Mouse (Mus musculus) large intestine, adult 2 months (tissue): ENCODE results near the gene Asic1. TPM values are rescaled to one million over a fixed set of nuclear protein-coding genes. Genes with fewer than 3 reads are reported as not detected.

ENCODE experiments used
- DNase-seq: peaks from one replicate; pipeline ENCODE4 v3.0.0-alpha.2; 2012; ENCODE audit warnings: low read depth, low spot score
- WGBS: fragments of 180-500 bp; shearing (Covaris S2); methylation state at CpG from one replicate; pipeline ENCODE4 v1.1.7; 2018; 5-methylcytosine and 5-hydroxymethylcytosine counted together
- polyA plus RNA-seq: library from polyadenylated mRNA; depleted of rRNA; stranded (reverse); fragments of >200 nt; gene quantifications from 2 replicates; pipeline ENCODE4 v1.2.3, GENCODE M21; 2012

Gene Asic1
- polyA plus RNA-seq, 1 experiment = 0.61 TPM

DNA sequence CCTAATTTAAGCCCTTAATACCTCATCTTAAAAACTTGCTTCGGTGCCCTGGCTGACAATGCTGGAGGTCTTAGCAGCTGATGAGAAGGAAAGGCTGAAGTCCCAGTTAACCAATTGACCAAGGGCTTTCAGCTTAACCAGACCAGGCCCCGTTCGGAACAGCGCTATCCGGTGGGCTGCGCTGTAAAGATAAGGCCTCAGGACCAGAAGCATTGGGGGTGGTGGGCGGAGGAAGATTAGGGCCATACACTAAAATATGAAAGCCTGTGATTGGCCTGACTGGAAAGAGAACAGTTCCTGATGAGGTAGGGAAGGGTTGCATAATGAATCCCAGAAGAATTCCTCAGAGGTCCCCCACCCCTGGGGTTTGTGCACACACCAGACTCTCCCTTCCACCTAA is 7.8 kb upstream of the Asic1 start:
- DNase-seq = no peak
- 81% methylated on average over 7 of the region's 7 CpGs for WGBS

DNA sequence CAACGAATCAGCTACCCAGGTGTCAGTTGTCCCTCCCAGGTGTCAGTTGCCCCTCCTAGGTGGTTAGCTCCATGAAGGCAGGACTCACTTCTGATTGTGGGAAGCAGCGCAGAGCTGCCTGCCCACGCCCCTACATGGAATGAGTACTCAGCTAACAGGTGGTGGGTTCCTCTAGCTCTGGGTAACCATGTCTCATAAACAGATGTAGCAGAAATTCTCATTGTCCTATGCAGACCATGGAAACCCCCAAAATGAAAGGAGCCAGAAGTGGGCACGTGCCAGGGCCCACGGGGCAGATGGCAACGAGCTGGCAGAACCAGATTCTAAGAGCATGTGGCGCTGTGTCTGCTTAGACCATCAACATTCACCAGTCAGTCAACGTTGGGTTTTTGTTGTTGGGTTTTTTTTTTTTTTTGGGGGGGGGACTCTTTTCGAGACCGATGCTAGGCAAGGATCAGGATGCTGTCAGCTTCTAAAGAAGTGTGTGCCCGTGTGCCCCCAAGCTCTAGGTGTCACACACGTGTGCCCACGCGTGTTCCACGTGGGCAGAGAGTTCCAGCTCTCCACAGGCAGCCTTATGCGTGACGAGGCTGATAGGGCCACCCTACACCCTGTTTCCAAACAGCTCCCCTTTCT is 6.1 kb upstream of the Asic1 start:
- no peak for DNase-seq
- WGBS = 3% methylated on average over 17 of the region's 17 CpGs

GRCm38 (mm10) chr15:99664600-99665451 is 5.3 kb upstream of the Asic1 start:
- no peak for DNase-seq
- under 1% methylated on average over 52 of the region's 52 CpGs for WGBS

DNA sequence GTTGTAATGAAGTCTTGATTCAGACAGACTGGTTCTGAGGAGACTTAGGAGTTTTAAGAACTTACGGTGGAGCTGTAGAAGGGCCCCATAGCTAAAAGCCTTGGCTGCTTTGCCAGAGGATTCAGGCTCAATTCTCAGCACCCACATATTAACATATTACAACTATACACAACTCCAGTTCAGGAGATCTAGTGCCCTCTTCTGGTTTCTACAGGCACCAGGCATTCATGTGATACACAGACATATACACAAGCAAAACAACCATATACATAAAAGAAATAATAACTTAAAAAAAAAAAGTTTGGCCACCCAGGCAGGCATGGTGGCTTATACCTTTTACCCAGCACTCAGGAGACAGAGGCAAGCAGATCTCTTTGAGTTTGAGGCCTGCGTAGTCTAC is 2.6 kb upstream of the Asic1 start:
- DNase-seq = no peak
- WGBS = 100% methylated on average over 2 of the region's 2 CpGs

DNA sequence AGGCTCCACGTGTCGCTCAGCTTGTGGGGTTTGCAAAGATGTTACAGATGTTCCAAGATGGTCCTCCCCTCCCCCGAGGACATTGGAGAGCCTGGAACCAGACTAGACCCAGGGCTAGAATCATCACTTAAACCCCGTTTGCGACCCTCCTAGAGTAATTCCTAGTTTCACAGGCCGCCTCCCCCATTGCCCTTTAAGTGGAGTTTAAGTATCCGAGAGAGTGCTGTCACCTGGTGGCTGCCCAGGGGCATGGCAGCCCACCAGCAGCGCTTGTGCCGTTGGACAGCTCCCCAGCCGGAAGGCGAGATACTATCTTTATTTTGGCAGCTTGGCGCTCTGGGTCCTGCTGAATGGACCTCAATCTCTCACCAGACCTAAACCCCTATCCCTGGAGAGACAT is 1.3 kb upstream of the Asic1 start:
- DNase-seq = no peak
- 4% methylated on average over 12 of the region's 12 CpGs for WGBS

DNA sequence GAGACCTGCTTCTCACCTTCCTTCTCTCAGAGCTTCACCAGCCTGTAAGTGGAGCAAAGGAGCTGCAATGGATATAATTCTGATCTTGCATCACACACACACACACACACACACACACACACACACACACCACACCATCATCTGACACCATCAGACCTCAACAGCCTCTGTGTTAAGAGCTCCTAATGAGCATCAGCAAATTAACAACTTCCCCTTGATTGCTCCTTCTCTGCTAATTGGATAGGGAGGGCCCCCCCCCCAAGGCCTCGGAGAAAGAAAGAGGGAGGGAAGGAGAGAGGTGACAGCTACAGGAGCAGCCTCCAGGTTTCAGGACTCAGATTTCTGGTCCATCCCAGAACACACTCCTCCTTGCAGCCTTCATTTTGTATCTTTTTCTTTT is 776 bp upstream of the Asic1 start:
- DNase-seq = no peak
- 0% methylated on average over 1 of the region's 1 CpGs for WGBS

DNA sequence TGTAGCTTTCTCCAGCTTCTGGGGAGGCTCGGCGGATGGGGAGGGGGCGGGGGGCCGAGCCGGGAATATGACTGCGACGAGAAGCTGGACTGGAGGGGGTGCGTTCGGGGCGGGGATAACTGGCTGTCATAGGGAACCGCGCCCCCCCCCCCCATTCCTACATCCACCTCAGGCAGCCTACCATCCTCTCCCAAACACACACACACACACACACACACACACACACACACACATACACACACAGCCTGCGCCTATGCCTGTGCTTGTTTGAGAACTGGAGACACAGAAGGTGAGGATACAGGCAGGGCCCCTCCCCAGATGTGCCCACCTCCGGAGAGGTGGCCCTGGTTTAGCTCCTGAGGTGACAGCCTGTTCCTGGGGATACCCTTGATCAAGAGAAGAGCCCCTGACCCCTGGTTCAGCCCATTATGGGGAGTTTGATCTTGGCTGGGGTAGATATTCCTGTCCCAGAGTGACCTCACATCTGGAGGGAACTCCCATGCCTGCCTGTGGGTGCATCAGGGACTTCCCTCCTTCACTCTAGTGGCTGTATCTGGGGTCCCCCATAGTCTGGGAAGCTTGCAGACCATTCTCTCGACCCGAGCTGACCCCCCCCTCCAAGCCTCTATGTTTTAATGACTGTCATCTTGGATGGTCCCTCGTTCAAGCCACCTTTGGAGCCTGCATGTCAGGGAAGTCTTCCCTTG is 949 bp downstream of the Asic1 start:
- 10% methylated on average over 12 of the region's 17 CpGs for WGBS
- no peak for DNase-seq

GRCm38 (mm10) chr15:99671783-99672182 is 1.6 kb downstream of the Asic1 start:
- DNase-seq = no peak
- 56% methylated on average over 14 of the region's 14 CpGs for whole genome bisulfite sequencing

GRCm38 (mm10) chr15:99674866-99675265 is 4.7 kb downstream of the Asic1 start:
- 77% methylated on average over 3 of the region's 3 CpGs for WGBS
- no peak for DNase-seq

DNA sequence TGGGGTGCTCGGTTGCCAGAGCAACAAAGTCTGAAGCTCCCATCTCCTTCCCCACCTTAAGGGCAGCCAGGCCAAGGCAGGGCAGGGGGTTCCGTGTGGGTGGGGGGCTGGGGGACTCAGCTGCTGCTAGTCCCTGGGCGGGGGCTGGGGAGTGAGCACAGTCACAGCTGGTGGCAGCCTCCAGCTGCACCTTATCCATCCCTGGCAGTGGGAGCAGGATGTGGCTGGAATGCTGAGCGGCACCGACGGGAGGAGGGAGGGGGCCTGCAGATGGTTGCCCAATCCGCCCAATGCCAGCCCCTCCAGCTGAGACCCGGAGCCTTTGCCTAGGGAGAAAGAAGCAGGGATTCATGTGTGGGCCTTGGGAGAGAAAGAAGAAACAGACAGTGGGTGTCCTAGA is 6.9 kb downstream of the Asic1 start:
- DNase-seq = no peak
- 70% methylated on average over 8 of the region's 8 CpGs for WGBS

DNA sequence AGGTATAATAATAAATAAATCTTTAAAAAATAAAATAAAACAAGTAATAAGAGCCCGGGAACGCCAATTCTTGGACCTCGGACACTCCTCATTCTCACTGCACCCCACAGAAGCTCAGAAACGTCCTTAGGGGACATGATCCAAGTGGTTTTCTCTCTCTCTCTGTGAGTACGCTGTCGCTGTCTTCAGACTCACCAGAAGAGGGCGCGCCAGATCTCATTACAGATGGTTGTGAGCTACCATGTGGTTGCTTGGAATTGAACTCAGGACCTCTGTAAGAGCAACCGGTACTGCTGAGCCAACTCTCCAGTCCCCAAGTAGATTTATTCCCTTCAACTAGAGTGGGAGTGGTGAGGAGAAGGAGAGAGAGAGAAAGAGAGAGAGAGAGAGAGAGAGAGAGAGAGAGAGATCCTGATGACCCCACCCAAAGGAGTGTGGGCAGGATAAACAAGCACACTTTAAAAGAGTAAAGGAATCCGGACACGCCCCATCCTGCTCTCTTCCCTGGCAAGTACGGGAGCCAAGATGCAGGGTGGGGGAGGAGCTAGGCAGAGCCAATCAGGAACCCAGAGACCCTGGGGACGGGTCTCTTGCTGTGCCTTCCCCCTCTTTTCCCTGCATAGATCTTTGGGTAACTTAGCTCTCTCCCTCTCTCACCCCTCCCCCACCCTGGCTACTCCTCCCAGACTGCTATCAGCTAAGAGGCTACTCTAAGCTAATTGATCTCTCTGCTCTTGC is 8.1 kb downstream of the Asic1 start:
- 14% methylated on average over 13 of the region's 13 CpGs for WGBS
- no peak for DNase-seq

GRCm38 (mm10) chr15:99679008-99679407 is 8.8 kb downstream of the Asic1 start:
- whole genome bisulfite sequencing = 61% methylated on average over 7 of the region's 7 CpGs

DNA sequence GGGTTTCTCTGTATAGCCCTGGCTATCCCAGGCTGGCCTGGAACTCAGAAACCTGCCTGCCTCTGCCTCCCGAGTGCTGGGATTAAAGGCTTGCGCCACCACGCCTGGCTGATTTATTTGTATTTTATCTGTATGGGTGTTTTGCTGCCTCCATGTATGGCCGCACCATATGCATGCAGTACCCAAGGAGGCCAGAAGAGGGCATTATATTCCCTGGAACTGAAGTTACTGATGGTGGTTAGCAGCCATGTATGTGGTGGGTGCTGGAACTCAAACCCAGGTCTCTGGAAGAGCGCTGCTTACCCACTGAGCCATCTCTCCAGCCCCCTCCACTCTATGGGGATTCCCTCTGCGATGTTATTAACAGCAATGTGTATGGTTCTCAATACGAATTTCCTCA is 12.7 kb downstream of the Asic1 start:
- WGBS = 87% methylated on average over 7 of the region's 7 CpGs
- DNase-seq = no peak

More at GRCm38 (mm10) chr15:99679008-99679407, 8.8 kb downstream of the Asic1 start:
- DNase-seq = no peak

DNA sequence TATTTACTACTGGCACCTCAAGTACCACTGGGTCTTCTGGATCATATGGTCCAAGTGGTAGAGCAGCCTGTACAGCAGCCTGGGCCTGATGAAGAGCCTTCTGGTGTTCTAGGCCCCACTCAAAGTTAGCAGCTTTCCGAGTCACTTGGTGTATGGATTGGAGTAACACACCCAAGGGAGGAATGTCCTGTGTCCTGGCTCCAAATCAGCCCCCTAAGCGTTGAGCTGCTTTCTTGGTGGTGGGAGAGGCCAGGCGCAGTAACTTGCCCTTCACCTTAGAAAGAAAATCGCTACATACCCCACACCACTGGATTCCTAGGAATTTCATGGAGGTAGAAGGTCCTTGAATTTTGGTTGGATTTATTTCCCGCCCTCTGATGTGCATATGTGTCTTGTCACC is 14.0 kb downstream of the Asic1 start:
- DNase-seq = no peak
- 90% methylated on average over 5 of the region's 5 CpGs for WGBS

DNA sequence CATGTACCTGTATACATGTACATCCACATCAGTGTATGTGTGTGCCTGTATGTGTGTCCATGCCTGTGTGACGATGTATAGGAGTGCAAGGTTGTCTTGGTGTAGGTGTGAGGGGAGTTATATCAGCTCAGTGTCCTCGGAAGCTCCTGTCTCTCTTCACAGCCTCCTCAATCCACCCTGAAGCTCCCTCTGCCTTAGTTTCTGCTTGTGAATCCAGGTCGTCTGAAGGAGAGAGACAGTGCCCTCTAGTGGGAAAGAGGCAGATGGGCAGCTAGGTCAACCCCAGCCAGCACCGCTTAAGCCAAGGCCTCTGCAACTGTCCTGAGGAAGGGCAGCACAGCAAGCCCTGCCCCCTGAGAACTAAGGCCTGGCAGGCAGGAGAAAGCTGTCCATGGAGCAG is 18.5 kb downstream of the Asic1 start:
- DNase-seq = no peak
- 7% methylated on average over 4 of the region's 4 CpGs for WGBS

DNA sequence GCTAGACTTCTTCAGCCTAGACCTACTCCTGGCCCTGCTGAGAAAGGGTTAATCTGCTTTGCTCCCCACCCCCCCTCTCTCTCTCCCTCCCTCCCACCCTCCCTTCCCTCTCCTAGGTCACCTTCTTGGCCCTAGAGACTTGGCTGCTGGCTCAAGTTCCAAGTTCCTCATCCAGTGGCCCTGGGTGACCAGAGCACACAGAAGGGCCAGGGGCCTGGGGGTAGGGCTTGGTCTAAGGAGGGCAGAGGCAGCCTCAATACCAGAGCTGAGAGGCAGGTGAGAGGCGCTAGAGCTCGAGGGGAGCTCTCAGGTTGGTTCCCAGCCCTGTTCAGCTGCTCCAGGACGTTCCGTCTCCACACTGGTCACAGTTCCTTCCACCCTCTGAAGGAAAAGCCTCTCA is 20.8 kb downstream of the Asic1 start:
- 35% methylated on average over 4 of the region's 4 CpGs for WGBS
- no peak for DNase-seq

- no peak for DNase-seq
- 48% methylated on average over 9 of the region's 9 CpGs for WGBS
Observed at GRCm38 (mm10) chr15:99691976-99692375, 21.8 kb downstream of the Asic1 start.

- 27% methylated on average over 2 of the region's 2 CpGs for WGBS
- no peak for DNase-seq
Observed at GRCm38 (mm10) chr15:99697309-99697708, 27.1 kb downstream of the Asic1 start.

- no peak for DNase-seq
- 39% methylated on average over 20 of the region's 20 CpGs for whole genome bisulfite sequencing
Observed at GRCm38 (mm10) chr15:99698533-99699085, 28.4 kb downstream of the Asic1 start.

GRCm38 (mm10) chr15:99699715-99700114 is 29.5 kb downstream of the Asic1 start:
- no peak for DNase-seq
- 69% methylated on average over 10 of the region's 10 CpGs for WGBS
